Mouse (Mus musculus) heart, embryonic 16.5 days (tissue): Measurements from ENCODE around the gene Ttc30a1. TPM values are rescaled to one million over a fixed set of nuclear protein-coding genes. Genes with fewer than 3 reads are reported as not detected.
A peak's percentile ranks its signal among the peaks of the same experiment; 100 is the strongest.
"Not testable (repeated sequence)": the region's sequence is repeated elsewhere in the genome, so short reads cannot be mapped to it uniquely, and the experiment has no call there.

Experiments used
- ATAC-seq: fragments of 200-750 bp; cut with Nextera tagmentation; replicated peaks from 2 replicates; pipeline ENCODE4 v1.8.0; 2017; ENCODE audit warnings: moderate number of reproducible peaks; ENCODE audit not compliant: insufficient read depth, low FRiP score; ENCODE audit errors: extremely low read depth
- H3K27ac ChIP-seq: fragments of 300-500 bp; sonication (generic); 2 replicates; pipeline ENCODE4 v1.5.1; 2014; ENCODE audit warnings: mild to moderate bottlenecking, low read length, control low read depth, moderate library complexity
- H3K27me3 ChIP-seq: fragments of 300-500 bp; sonication (generic); 2 replicates; pipeline ENCODE4 v1.6.1; 2014; ENCODE audit warnings: low read length, mixed read lengths; ENCODE audit not compliant: control insufficient read depth, insufficient read depth
- H3K36me3 ChIP-seq: fragments of 300-500 bp; sonication (generic); 2 replicates; pipeline ENCODE4 v1.6.1; 2014; ENCODE audit not compliant: control insufficient read depth, insufficient read depth
- H3K4me1 ChIP-seq: fragments of 300-500 bp; sonication (generic); 2 replicates; pipeline ENCODE4 v1.6.1; 2014; ENCODE audit warnings: low read length, mixed read lengths; ENCODE audit not compliant: control insufficient read depth, insufficient read depth
- H3K4me2 ChIP-seq: fragments of 300-500 bp; sonication (generic); 2 replicates; pipeline ENCODE4 v1.6.1; 2014; ENCODE audit warnings: low read depth, mild to moderate bottlenecking, control low read depth, low read length
- H3K4me3 ChIP-seq: fragments of 300-500 bp; sonication (generic); 2 replicates; pipeline ENCODE4 v1.5.1; 2014; ENCODE audit warnings: mild to moderate bottlenecking, control low read depth, low read length
- H3K9ac ChIP-seq: fragments of 300-500 bp; sonication (generic); 2 replicates; pipeline ENCODE4 v1.6.1; 2014; ENCODE audit warnings: low read length, control low read depth
- H3K9me3 ChIP-seq: fragments of 300-500 bp; sonication (generic); replicated peaks from 2 replicates; pipeline ENCODE4 v1.6.1; 2016; ENCODE audit warnings: low read length; ENCODE audit not compliant: control insufficient read depth
- WGBS: fragments of 180-500 bp; shearing (Covaris S2); extraction: QIAGEN DNeasy Blood & Tissue Kit; methylation state at CpG from one replicate; pipeline ENCODE4 v1.1.7; 2014; 5-methylcytosine and 5-hydroxymethylcytosine counted together
- polyA plus RNA-seq: library from polyadenylated mRNA; unstranded; fragments of >200 nt; fragmentation: Nextera tagmentation; extraction: Ambion mirVana; gene quantifications from 2 replicates; pipeline ENCODE4 v1.2.1, GENCODE M21; 2015

The Ttc30a1 gene
- 5.7 and 6.2 TPM in 2 replicates for polyA plus RNA-seq

DNA sequence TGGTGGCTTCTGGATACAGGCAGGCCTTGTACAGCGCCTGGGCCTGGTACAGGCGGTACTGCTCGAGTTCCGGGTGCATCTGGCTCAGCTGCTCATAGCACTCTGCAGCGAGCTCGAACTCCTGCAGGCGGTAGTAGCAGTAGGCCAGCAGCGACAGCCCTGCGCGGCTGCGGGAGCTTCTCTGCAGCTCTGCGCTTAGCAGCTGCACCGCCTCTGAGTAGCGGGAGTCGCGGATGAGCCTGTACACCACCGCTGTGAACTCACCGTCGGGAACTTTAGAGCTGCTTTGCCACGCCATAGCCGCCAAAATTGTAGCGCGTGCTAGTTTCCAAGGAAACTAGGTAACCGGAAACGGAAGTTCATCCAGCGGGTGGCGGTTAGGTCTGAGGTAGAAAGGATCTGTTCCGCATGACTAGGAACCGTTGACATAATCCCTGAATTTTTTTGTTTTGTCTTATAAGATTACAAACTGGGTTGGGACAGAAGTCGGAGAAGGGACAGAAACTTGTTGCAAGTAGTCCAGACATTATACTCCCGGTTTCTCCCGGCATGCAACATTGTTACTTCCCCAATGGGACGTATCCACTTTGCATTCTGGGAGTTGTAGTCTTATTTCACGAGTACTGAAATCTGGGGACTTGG is at the start of gene Ttc30a1:
Ttc30a1 (minus strand) TSS at position 528 of the 642 bp plus-strand sequence.
- H3K9me3 ChIP-seq, H3K4me1 ChIP-seq, H3K36me3 ChIP-seq, H3K27me3 ChIP-seq: not testable (repeated sequence)
- peak within 1 kb of the TSS; percentile 68 for H3K4me3 ChIP-seq
- H3K27ac ChIP-seq, result peak within 1 kb of the TSS; percentile 68
- 2% methylated on average over 32 of the region's 34 CpGs for WGBS
- peak within 1 kb of the TSS; percentile 74 for H3K9ac ChIP-seq
- ATAC-seq, result peak; percentile 67
- H3K4me2 ChIP-seq, result peak within 1 kb of the TSS; percentile 74

DNA sequence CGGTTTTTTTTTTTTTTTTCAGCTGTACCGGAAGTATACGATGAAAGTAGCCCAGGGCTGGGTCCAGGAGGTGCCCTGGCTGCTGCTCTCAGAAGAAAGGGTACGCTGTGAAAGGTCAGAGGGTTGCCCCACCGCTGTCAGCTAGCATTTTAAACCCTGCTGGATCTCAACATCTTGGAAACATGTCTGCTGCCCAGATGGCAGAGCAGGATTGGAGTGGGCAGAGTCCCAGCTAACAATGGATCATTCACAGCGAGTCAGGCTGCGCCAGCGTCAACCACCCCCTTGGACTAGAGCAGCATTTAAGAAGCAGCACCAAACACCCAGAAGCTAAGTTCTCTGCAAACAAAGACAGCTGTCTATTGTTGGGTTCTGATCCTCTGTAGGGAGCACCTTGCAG is 48.3 kb upstream of the Ttc30a1 start:
- no peaks in the 10 kb centered on the region for H3K36me3 ChIP-seq
- 60% methylated on average over 8 of the region's 8 CpGs for WGBS
- no peak overlapping the region for H3K27ac ChIP-seq
- no peak overlapping the region for H3K9ac ChIP-seq
- H3K4me1 ChIP-seq, result peaks cover 17% of the 10 kb centered on the region
- no peak overlapping the region for H3K4me2 ChIP-seq
- no peaks in the 10 kb centered on the region for H3K27me3 ChIP-seq
- ATAC-seq, result no peak
- H3K4me3 ChIP-seq, result no peak overlapping the region
- no peaks in the 10 kb centered on the region for H3K9me3 ChIP-seq

DNA sequence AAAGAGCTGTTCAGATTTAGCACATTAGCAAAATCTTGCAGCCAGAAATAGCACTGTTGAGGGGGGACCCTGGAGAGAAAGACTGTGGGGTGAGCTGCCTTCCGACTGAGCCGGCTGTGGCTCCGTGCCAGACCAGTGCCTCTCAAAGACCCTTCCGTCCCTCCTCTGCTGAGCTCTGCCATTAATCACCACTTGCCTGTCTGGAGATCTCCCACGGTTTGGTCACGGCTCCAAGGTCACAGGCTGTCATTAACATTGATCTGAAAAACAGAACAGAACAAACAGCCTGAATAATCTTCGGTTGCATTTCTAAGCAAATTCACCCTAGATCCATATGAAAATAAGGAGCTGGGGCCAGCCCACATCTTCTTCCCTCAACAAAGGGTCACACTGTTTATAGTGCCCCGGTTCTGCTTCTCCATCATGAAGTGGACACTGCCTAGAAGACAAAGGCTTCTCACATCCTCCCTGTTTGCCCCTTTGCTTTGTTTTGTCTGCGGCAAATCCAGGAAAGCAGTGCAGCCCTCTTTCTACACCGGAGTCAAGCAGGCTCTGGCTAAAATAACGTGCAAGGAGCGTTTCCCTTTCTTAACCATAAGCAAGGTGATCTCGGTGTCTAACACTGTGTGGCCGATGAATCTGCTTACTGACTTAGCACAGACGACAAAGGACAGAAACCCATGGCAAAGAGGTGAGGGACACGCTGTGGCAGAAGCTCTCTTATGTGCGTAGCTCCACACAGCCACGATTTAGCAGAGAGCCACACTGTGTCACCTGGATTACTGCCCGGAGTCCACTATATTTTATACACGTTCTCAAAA is 47.5 kb upstream of the Ttc30a1 start:
- no peaks in the 10 kb centered on the region for H3K27me3 ChIP-seq
- peak; percentile 70; the same call in 1 of the 2 replicates for ATAC-seq
- H3K9ac ChIP-seq, result peak overlapping the region; percentile 51
- H3K9me3 ChIP-seq, result no peaks in the 10 kb centered on the region
- peak overlapping the region; percentile 51 for H3K4me2 ChIP-seq
- H3K4me1 ChIP-seq, result peaks cover 17% of the 10 kb centered on the region
- H3K4me3 ChIP-seq, result no peak overlapping the region; the same call in 1 of the 2 replicates
- no peaks in the 10 kb centered on the region for H3K36me3 ChIP-seq
- 25% methylated on average over 20 of the region's 20 CpGs for WGBS
- peak overlapping the region; percentile 33 for H3K27ac ChIP-seq

DNA sequence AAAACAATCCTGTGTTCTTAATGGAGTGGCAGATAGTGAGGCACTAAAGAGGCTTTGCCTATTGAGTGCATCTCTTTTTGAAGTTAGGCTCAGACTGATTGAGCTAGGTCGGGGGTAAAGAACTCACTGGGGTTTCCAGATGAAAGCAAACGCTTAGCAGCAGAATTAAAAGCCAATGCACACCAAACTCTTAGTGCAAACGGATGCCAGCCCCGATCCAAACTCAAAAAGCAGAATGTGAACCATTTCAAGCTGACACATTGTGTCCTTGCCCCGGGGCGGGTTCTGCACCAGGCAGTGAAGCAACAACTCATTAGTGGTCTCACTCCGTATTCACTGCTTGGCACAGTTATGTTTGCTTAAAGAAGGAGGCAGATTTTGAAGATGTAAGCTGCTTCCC is 35.1 kb upstream of the Ttc30a1 start:
- H3K4me2 ChIP-seq, result no peak overlapping the region
- H3K4me3 ChIP-seq, result no peak overlapping the region
- no peaks in the 10 kb centered on the region for H3K9me3 ChIP-seq
- no peaks in the 10 kb centered on the region for H3K36me3 ChIP-seq
- 28% methylated on average over 7 of the region's 7 CpGs for WGBS
- no peaks in the 10 kb centered on the region for H3K27me3 ChIP-seq
- H3K27ac ChIP-seq, result no peak overlapping the region
- no peak overlapping the region for H3K9ac ChIP-seq
- no peak for ATAC-seq
- H3K4me1 ChIP-seq, result no peaks in the 10 kb centered on the region

DNA sequence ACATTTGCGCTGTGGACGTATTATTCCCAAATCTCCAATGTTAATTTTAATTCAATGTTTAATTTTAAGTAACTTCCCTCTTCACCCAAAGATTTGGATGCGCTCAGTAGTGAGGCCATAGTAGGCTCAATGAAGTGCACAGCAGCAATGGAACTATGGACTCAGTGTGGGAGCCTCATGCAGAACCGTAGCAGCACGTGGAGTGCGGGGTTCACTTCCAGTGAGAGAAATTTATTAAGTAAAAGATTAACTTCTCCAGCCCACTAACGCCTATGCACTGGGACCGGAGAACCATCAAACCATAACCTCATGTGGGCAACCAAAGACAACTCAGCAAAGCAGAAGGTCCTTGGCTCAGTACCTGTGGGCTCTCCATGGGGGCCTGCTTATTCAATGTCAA is 34.4 kb upstream of the Ttc30a1 start:
- no peaks in the 10 kb centered on the region for H3K4me1 ChIP-seq
- no peak overlapping the region for H3K27ac ChIP-seq
- H3K36me3 ChIP-seq, result no peaks in the 10 kb centered on the region
- ATAC-seq, result no peak
- no peak overlapping the region for H3K4me2 ChIP-seq
- H3K9me3 ChIP-seq, result no peaks in the 10 kb centered on the region
- H3K4me3 ChIP-seq, result no peak overlapping the region
- no peak overlapping the region for H3K9ac ChIP-seq
- 90% methylated on average over 8 of the region's 8 CpGs for WGBS
- H3K27me3 ChIP-seq, result no peaks in the 10 kb centered on the region

DNA sequence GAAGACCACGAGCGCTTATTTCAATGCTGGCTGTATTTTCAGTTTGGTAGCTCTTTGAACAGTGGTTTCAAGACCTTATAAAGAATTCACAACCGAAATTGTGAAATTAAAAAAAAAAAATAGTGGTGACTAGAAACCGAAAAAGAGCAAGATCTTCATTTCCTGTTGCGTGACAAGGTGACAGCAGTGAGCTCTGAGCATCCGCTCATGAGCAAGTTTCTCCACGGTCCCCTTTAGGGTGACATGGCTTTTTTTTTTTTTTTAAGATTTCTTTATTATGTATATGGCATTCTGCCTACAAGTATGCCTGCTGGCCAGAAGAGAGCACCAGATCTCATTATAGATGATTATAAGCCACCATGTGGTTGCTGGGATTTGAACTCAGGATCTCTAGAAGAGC is 33.7 kb upstream of the Ttc30a1 start:
- Histone ChIP-seq H3K9ac (no peak overlapping the region), H3K4me1 (no peaks in the 10 kb centered on the region), H3K4me3 (no peak overlapping the region), H3K27me3 (no peaks in the 10 kb centered on the region), H3K4me2 (no peak overlapping the region), H3K27ac (no peak overlapping the region), H3K9me3 (no peaks in the 10 kb centered on the region), H3K36me3 (no peaks in the 10 kb centered on the region)
- no peak for ATAC-seq
- WGBS, result 87% methylated on average over 7 of the region's 7 CpGs

DNA sequence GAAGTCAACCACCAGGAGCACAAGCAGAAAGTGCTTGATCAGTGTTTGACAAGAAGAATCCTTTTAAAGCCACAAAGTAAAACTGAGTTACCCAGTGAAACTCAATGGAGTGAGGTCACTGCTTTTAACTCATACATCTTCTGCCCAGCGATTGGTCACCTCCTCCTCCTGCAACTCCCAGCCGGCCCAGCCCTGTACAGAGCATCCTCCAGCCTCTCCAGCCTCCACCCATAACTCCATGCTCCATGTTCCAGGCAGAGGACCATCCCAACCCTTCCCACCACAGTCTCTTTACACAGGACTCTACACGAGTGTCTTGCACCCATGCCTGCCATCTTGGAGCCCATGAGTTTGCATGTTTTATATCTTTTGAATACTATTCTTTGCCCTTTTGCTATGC is 32.9 kb upstream of the Ttc30a1 start:
- no peak for ATAC-seq
- Histone ChIP-seq H3K9ac (no peak overlapping the region), H3K27ac (no peak overlapping the region), H3K4me3 (no peak overlapping the region), H3K36me3 (no peaks in the 10 kb centered on the region), H3K27me3 (no peaks in the 10 kb centered on the region), H3K4me1 (no peaks in the 10 kb centered on the region), H3K4me2 (no peak overlapping the region), H3K9me3 (no peaks in the 10 kb centered on the region)
- 80% methylated on average over 3 of the region's 3 CpGs for WGBS

DNA sequence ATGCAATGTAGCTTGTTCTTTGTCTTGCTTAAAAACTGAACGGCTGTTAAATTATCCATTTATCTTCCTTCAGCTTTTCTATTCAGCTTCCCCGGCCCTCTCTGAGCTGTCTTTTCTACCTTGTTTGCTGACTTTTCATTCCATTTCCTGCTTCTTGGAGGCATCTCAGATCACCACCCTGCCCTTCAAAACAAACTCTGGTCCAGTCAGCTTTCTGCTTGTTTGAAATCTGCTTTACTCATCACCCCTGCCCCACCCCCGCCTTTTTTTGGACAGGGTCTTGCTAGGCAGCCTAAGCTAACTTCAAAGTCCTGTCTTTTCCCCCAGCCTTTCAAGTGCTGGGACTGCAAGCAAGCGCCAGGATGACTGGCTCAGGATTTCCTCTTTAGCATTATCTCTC is 24.4 kb upstream of the Ttc30a1 start:
- Histone ChIP-seq H3K4me1 (no peaks in the 10 kb centered on the region), H3K36me3 (no peaks in the 10 kb centered on the region), H3K4me2 (no peak overlapping the region), H3K27me3 (no peaks in the 10 kb centered on the region), H3K27ac (no peak overlapping the region), H3K4me3 (no peak overlapping the region), H3K9ac (no peak overlapping the region), H3K9me3 (no peaks in the 10 kb centered on the region)
- ATAC-seq, result no peak
- 29% methylated on average over 4 of the region's 4 CpGs for WGBS

DNA sequence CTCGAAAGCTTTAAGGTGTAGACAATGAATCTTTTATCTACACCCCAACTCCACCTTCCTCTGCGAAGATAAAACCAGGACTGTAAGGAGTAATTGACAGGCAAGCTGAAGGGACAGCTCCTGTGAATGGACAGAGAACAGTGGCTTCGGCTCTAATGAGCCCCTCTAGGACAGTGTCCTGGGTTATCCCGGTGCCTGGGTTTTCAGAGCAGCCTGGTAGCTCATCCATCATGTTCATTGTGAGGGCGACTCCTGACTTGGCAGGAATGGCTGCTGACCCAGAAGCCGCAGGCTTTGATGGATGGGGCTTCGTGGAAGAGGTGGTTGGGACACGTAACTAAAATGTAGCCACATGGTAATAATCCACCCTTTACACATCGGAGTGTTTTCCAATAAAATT is 21.1 kb upstream of the Ttc30a1 start:
- Histone ChIP-seq H3K9ac (no peak overlapping the region), H3K27me3 (no peaks in the 10 kb centered on the region), H3K4me3 (no peak overlapping the region), H3K27ac (no peak overlapping the region), H3K4me1 (peaks cover 11% of the 10 kb centered on the region), H3K36me3 (no peaks in the 10 kb centered on the region), H3K9me3 (no peaks in the 10 kb centered on the region), H3K4me2 (no peak overlapping the region)
- ATAC-seq, result no peak
- 55% methylated on average over 9 of the region's 9 CpGs for WGBS
